In the genomic region with DNA sequence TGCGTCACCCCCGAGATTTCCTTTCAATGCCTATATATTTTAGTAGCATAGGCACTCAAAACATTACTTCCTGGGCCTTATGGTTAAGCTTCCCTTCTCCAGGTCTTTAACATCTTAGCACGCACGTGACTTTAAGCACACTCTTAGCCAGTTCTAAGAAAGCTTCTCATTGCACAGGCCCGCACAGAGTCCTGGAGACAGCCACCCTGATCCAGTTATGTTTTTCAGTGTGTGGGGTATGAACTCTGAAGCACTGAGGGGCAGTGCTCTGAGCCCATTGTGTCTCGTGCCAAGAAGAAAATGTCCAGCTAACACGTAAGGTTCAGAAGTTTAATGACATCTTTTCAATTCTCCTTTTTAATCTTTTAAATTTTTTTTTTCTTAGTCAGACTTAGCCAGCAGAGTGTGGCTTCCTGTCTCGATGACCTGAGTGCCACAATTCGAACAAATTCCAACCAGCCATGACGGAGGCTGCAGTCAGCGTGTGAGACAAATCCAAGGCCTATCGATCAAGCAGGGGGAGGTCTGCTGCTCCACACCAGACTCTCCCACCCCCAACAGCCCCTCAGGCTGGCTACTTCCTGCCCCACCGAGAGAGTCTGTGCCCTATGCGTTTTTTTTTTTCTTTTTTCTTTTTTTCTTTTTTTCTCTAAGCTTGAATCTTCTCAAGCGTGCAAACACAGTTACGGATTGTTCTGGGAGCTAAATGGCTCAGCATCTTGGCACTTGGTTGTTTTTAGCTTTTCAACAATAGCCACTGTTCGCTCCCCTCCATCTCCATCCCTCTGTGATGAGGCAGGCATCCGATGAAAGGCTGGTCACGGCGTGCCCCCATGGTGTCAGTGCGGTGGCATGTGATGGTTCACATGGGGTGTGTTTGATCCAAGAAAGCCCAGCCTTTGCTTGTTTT, we compare ENCODE assay signal across 9 mouse cellular contexts.
DNase-seq lines count a peak whose midpoint lies in the region; ATAC-seq and TF ChIP-seq lines count a peak whose summit lies in the region.
"Had no signal": no experiment of that assay in that cellular context is flagged by ENCODE, and none has a peak within 500 bp of the region (broad histone marks: within the 10 kb centered on the region; RNA-seq: fewer than 3 reads in every experiment).

No protein-coding gene starts in this region.

- peak overlapping the region; percentile 75 for H3K27ac ChIP-seq in forebrain, embryonic 10.5 days
- H3K27ac ChIP-seq in intestine, postnatal 0 days (ENCODE audit: low read depth, low read length) = no peak overlapping the region
- H3K27ac ChIP-seq: stomach, embryonic 15.5 days had no signal

- peaks cover 15% of the 10 kb centered on the region; the same call in 1 of the 2 replicates for H3K27me3 ChIP-seq in forebrain, embryonic 10.5 days (ENCODE audit: poor library complexity, severe bottlenecking)
- H3K27me3 ChIP-seq in intestine, postnatal 0 days (replicated peaks; ENCODE audit: control insufficient read depth, insufficient read depth, low read length) = no peaks in the 10 kb centered on the region
- H3K27me3 ChIP-seq: stomach, embryonic 15.5 days had no signal

- H3K9ac ChIP-seq in intestine, postnatal 0 days (ENCODE audit: low read depth, low read length) = no peak overlapping the region
- H3K9ac ChIP-seq: stomach, embryonic 15.5 days had no signal

- H3K4me3 ChIP-seq in forebrain, embryonic 10.5 days = no peak overlapping the region
- no peak overlapping the region for H3K4me3 ChIP-seq in intestine, postnatal 0 days (ENCODE audit: low read depth, low read length)
- H3K4me3 ChIP-seq: stomach, embryonic 15.5 days had no signal

- DNase-seq in cerebellum, postnatal 10 days = peak; percentile 29 to 30
- DNase-seq in cerebellum, postnatal 14 days = no peak
- peak; percentile 68 for DNase-seq in 3134 (ENCODE audit: extremely low read depth, insufficient read length, low spot score)
- DNase-seq in forebrain, embryonic 10.5 days (ENCODE audit: extremely low spot score, low spot score) = peak; percentile 41
- peak; percentile 51 for DNase-seq in mesoderm, embryonic 11.5 days (ENCODE audit: low read depth, low spot score)
- DNase-seq in adrenal gland, adult 8-10 months = no peak

- no peak for ATAC-seq in intestine, postnatal 0 days
- no peak for ATAC-seq in erythroblast, adult 5-6 weeks (replicated peaks; ENCODE audit: low FRiP score, poor library complexity, severe bottlenecking)

- peaks cover 44% of the 10 kb centered on the region for H3K4me1 ChIP-seq in forebrain, embryonic 10.5 days
- H3K4me1 ChIP-seq in intestine, postnatal 0 days (replicated peaks; ENCODE audit: control insufficient read depth, insufficient read depth, low read length) = no peaks in the 10 kb centered on the region

- TF ChIP-seq CTCF in intestine, postnatal 0 days (IDR thresholded peaks at IDR 0.05; ENCODE audit: low read depth) = no peak

- no peak overlapping the region for H3K4me2 ChIP-seq in intestine, postnatal 0 days (replicated peaks; ENCODE audit: low read depth)
- H3K4me2 ChIP-seq: stomach, embryonic 15.5 days had no signal

- WGBS in forebrain, embryonic 10.5 days = 47% methylated on average over 21 of the region's 21 CpGs
- WGBS in intestine, postnatal 0 days = 81% methylated on average over 21 of the region's 21 CpGs

- H3K36me3 ChIP-seq in forebrain, embryonic 10.5 days (replicated peaks) = no peaks in the 10 kb centered on the region
- no peaks in the 10 kb centered on the region for H3K36me3 ChIP-seq in intestine, postnatal 0 days (ENCODE audit: control insufficient read depth, insufficient read depth)
- H3K36me3 ChIP-seq: stomach, embryonic 15.5 days had no signal

- H3K9me3 ChIP-seq in forebrain, embryonic 10.5 days = no peaks in the 10 kb centered on the region
- no peaks in the 10 kb centered on the region for H3K9me3 ChIP-seq in intestine, postnatal 0 days (ENCODE audit: control insufficient read depth)
- H3K9me3 ChIP-seq: stomach, embryonic 15.5 days had no signal

Comparison
In these comparisons a context has a peak if more than half of its experiments do, and no peak if none do; other contexts are left out.
1. DNase-seq: peak in cerebellum, postnatal 10 days (2 of 2), 3134 (single experiment), forebrain, embryonic 10.5 days (single experiment) and mesoderm, embryonic 11.5 days (single experiment); none in cerebellum, postnatal 14 days (0 of 2) and adrenal gland, adult 8-10 months (single experiment).